Mouse (Mus musculus) small intestine, adult 2 months (tissue): ENCODE measurements around the gene Vmn1r194. TPM values are rescaled to one million over a fixed set of nuclear protein-coding genes. Genes with fewer than 3 reads are reported as not detected.
"Not testable (repeated sequence)": the region's sequence is repeated elsewhere in the genome, so short reads cannot be mapped to it uniquely, and the experiment has no call there.

Experiments used
- H3K27ac ChIP-seq: fragments of 200-500 bp; 2 replicates; pipeline ENCODE4 v1.5.1; 2012; ENCODE audit warnings: low read depth, low read length, control low read depth, inconsistent platforms; ENCODE audit not compliant: insufficient read depth
- H3K27me3 ChIP-seq: fragments of 200-500 bp; 2 replicates; pipeline ENCODE4 v1.6.1; 2012; ENCODE audit warnings: mild to moderate bottlenecking, moderate library complexity, low read length, inconsistent platforms; ENCODE audit not compliant: control insufficient read depth, insufficient read depth
- H3K36me3 ChIP-seq: fragments of 200-500 bp; 2 replicates; pipeline ENCODE4 v1.6.1; 2012; ENCODE audit warnings: mild to moderate bottlenecking, low read length, control low read depth, inconsistent platforms; ENCODE audit not compliant: control insufficient read depth, insufficient read depth
- H3K4me1 ChIP-seq: fragments of 200-500 bp; 2 replicates; pipeline ENCODE4 v1.6.1; 2012; ENCODE audit warnings: low read length, inconsistent platforms, mixed read lengths; ENCODE audit not compliant: control insufficient read depth, insufficient read depth, insufficient read length
- H3K4me3 ChIP-seq: fragments of 200-500 bp; 2 replicates; pipeline ENCODE4 v1.5.1; 2012; ENCODE audit warnings: low read depth, mild to moderate bottlenecking, control low read depth, inconsistent platforms, low read length, moderate library complexity
- CTCF ChIP-seq: fragments of 200-500 bp; IDR thresholded peaks from 2 replicates; pipeline ENCODE4 v1.5.1; 2012; ENCODE audit warnings: low read depth, mild to moderate bottlenecking, control low read depth, inconsistent platforms, low read length, moderate library complexity, mixed read lengths; ENCODE audit not compliant: insufficient replicate concordance, insufficient read length; ENCODE audit errors: extremely low read depth
- POLR2A ChIP-seq: fragments of 200-500 bp; IDR thresholded peaks from 2 replicates; pipeline ENCODE4 v1.6.1; 2012; ENCODE audit warnings: low read depth, mild to moderate bottlenecking, control low read depth, inconsistent platforms, low read length, moderate library complexity
- WGBS: fragments of 180-500 bp; shearing (Covaris S2); methylation state at CpG from one replicate; pipeline ENCODE4 v1.1.7; 2018; 5-methylcytosine and 5-hydroxymethylcytosine counted together
- polyA plus RNA-seq: library from polyadenylated mRNA; depleted of rRNA; stranded (reverse); fragments of >200 nt; gene quantifications from 2 replicates; pipeline ENCODE4 v1.2.3, GENCODE M21; 2012; rRNA removed

Vmn1r194 gene
- not detected in 2 replicates for polyA plus RNA-seq

- no peak for TF ChIP-seq CTCF
- TF ChIP-seq POLR2A: no peak
- Histone ChIP-seq H3K27me3 (no peaks in the 10 kb centered on the region), H3K4me1 (0 out of 2 replicates have a peak, but pooled peaks cover 2% of the 10 kb centered on the region), H3K27ac (no peak within 1 kb of the TSS), H3K36me3 (no peaks in the 10 kb centered on the region), H3K4me3 (no peak within 1 kb of the TSS)
- 52% methylated on average over 1 of the region's 1 CpGs for WGBS
Observed at GRCm38 (mm10) chr13:22243915-22244314, at the start of gene Vmn1r194. Vmn1r194 (plus strand) TSS chr13:22244215.

- not testable (repeated sequence) for H3K4me1 ChIP-seq, H3K27ac ChIP-seq, H3K36me3 ChIP-seq, H3K4me3 ChIP-seq, H3K27me3 ChIP-seq
- WGBS: 87% methylated on average over 1 of the region's 1 CpGs
Observed at GRCm38 (mm10) chr13:22223060-22223459, 21.0 kb upstream of the Vmn1r194 start, which contains the start of gene Vmn1r193. Vmn1r193 (minus strand) TSS chr13:22223160.

- H3K27ac ChIP-seq, H3K4me1 ChIP-seq: not testable (repeated sequence)
- WGBS: 89% methylated on average over 1 of the region's 1 CpGs
Observed at GRCm38 (mm10) chr13:22270222-22270621, 26.2 kb downstream of the Vmn1r194 start, which contains the start of gene Vmn1r195. Vmn1r195 (plus strand) TSS chr13:22270522.

GRCm38 (mm10) chr13:22271721-22272120 is 27.7 kb downstream of the Vmn1r194 start:
- Histone ChIP-seq H3K4me1 (no peaks in the 10 kb centered on the region), H3K4me3 (no peak overlapping the region), H3K27me3 (no peaks in the 10 kb centered on the region), H3K27ac (no peak overlapping the region), H3K36me3 (no peaks in the 10 kb centered on the region)
- TF ChIP-seq POLR2A (no peak), CTCF (no peak)
- WGBS: 37% methylated on average over 2 of the region's 2 CpGs

More at GRCm38 (mm10) chr13:22270222-22270621, 26.2 kb downstream of the Vmn1r194 start, which contains the start of gene Vmn1r195:
- not testable (repeated sequence) for H3K36me3 ChIP-seq, H3K4me3 ChIP-seq, H3K27me3 ChIP-seq

GRCm38 (mm10) chr13:22284578-22284977 is 40.6 kb downstream of the Vmn1r194 start:
- 75% methylated on average over 2 of the region's 2 CpGs for WGBS
- TF ChIP-seq CTCF (no peak), POLR2A (no peak)
- Histone ChIP-seq H3K27me3 (no peaks in the 10 kb centered on the region), H3K36me3 (no peaks in the 10 kb centered on the region), H3K4me3 (no peak overlapping the region), H3K4me1 (no peaks in the 10 kb centered on the region), H3K27ac (no peak overlapping the region)

- TF ChIP-seq CTCF: no peak
- no peak for TF ChIP-seq POLR2A
- H3K4me3 ChIP-seq: no peak within 1 kb of the TSS
- 72% methylated on average over 2 of the region's 2 CpGs for WGBS
- no peaks in the 10 kb centered on the region for H3K27me3 ChIP-seq
- no peaks in the 10 kb centered on the region for H3K36me3 ChIP-seq
- H3K27ac ChIP-seq: no peak within 1 kb of the TSS
- no peaks in the 10 kb centered on the region for H3K4me1 ChIP-seq
Observed at GRCm38 (mm10) chr13:22289620-22290019, 45.6 kb downstream of the Vmn1r194 start, which contains the start of gene Vmn1r196. Vmn1r196 (plus strand) TSS chr13:22289920.

Other genes with a start within 250 kb of the Vmn1r194 start
- 1.2 and 2.0 TPM in 2 replicates for gene Prss16, start 234.5 kb upstream of the Vmn1r194 start, polyA plus RNA-seq
- 106 and 238 TPM in 2 replicates for gene Hist1h2ah, start 208.6 kb upstream of the Vmn1r194 start, polyA plus RNA-seq
- 34.9 and 41.4 TPM in 2 replicates for gene Hist1h2bk, start 208.3 kb upstream of the Vmn1r194 start, polyA plus RNA-seq
- 6.3 and 10.1 TPM in 2 replicates for gene Hist1h4i, start 202.9 kb upstream of the Vmn1r194 start, polyA plus RNA-seq
- gene Hist1h2ag, start 201.3 kb upstream of the Vmn1r194 start, polyA plus RNA-seq: 22.6 and 24.8 TPM in 2 replicates
- gene Hist1h2bj, start 201.0 kb upstream of the Vmn1r194 start, polyA plus RNA-seq: 16.9 and 21.2 TPM in 2 replicates
- not detected in 2 replicates for gene Vmn1r188, start 159.8 kb upstream of the Vmn1r194 start, polyA plus RNA-seq
- not detected in 2 replicates for gene Vmn1r189, start 138.4 kb upstream of the Vmn1r194 start, polyA plus RNA-seq
- gene Vmn1r191, start 60.2 kb upstream of the Vmn1r194 start, polyA plus RNA-seq: not detected in 2 replicates
- gene Vmn1r192, start 53.1 kb upstream of the Vmn1r194 start, polyA plus RNA-seq: not detected in 2 replicates
- not detected in 2 replicates for gene Vmn1r193, start 21.1 kb upstream of the Vmn1r194 start, polyA plus RNA-seq
- gene Vmn1r195, start 26.3 kb downstream of the Vmn1r194 start, polyA plus RNA-seq: not detected in 2 replicates
- not detected in 2 replicates for gene Vmn1r196, start 45.7 kb downstream of the Vmn1r194 start, polyA plus RNA-seq
- not detected in 2 replicates for gene Vmn1r197, start 80.4 kb downstream of the Vmn1r194 start, polyA plus RNA-seq
- not detected in 2 replicates for gene Vmn1r198, start 106.1 kb downstream of the Vmn1r194 start, polyA plus RNA-seq
- gene Vmn1r199, start 135.6 kb downstream of the Vmn1r194 start, polyA plus RNA-seq: not detected in 2 replicates
- gene Vmn1r200, start 146.2 kb downstream of the Vmn1r194 start, polyA plus RNA-seq: not detected in 2 replicates
- gene Vmn1r201, start 227.7 kb downstream of the Vmn1r194 start, polyA plus RNA-seq: not detected in 2 replicates